Comparison of ENCODE assay signal across 10 mouse cellular contexts in the genomic region with DNA sequence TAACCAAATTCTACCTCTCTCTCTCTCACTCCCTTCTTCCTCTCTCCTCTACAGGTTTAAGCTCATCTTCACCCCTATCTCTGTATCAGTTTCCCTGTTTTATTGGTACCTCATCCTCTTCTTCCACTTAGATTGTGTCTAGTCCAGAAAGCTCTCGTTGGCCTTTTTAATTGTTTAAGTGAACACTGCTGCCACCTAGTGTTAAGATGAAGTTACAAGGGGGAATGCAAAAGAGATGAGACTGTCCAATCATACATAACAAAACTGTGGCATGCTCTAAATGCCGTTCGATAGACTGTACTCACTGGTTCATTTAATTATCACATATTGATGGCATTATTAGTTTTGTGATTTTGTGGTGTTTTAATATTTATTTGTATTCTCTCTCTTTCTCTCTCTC. TPM values are rescaled to one million over a fixed set of nuclear protein-coding genes. Genes with fewer than 3 reads are reported as not detected.
DNase-seq lines count a peak whose midpoint lies in the region; ATAC-seq and TF ChIP-seq lines count a peak whose summit lies in the region.
"Had no signal": no experiment of that assay in that cellular context is flagged by ENCODE, and none has a peak within 500 bp of the region (broad histone marks: within the 10 kb centered on the region; RNA-seq: fewer than 3 reads in every experiment).

No protein-coding gene starts in this region.

- no peak overlapping the region for H3K9ac ChIP-seq in heart, embryonic 11.5 days (ENCODE audit: low read depth, low read length)
- H3K9ac ChIP-seq: lung, embryonic 15.5 days had no signal

- no peak for TF ChIP-seq CTCF in thymus, adult 2 months (IDR thresholded peaks at IDR 0.05; ENCODE audit: borderline replicate concordance, control insufficient read depth, extremely low read depth, insufficient read depth, low read length, poor library complexity)

- H3K27me3 ChIP-seq in heart, embryonic 11.5 days (ENCODE audit: control insufficient read depth, insufficient read depth, low read length), result peaks cover 3% of the 10 kb centered on the region; the same call in 1 of the 2 replicates
- H3K27me3 ChIP-seq in thymus, adult 2 months (ENCODE audit: control insufficient read depth, insufficient read depth, low read length), result no peaks in the 10 kb centered on the region
- H3K27me3 ChIP-seq: lung, embryonic 15.5 days had no signal

- H3K9me3 ChIP-seq in heart, embryonic 11.5 days (replicated peaks; ENCODE audit: control insufficient read depth, low read length), result no peaks in the 10 kb centered on the region
- H3K9me3 ChIP-seq: lung, embryonic 15.5 days had no signal

- no peaks in the 10 kb centered on the region for H3K36me3 ChIP-seq in heart, embryonic 11.5 days (ENCODE audit: control insufficient read depth, insufficient read depth, low read length)
- no peaks in the 10 kb centered on the region for H3K36me3 ChIP-seq in thymus, adult 2 months (ENCODE audit: control insufficient read depth, insufficient read depth, low read length)
- H3K36me3 ChIP-seq: lung, embryonic 15.5 days had no signal

- peak; percentile 45 to 74 for DNase-seq in heart, postnatal 10 days
- peak; percentile 16 for DNase-seq in thymus, adult 2 months
- DNase-seq in thymus, adult 18-20 months, result no peak
- peak; percentile 51 for DNase-seq in c-Kit-positive CD71-negative TER-119-negative erythroid progenitor cells, embryonic 14.5 days (ENCODE audit: low read depth)
- peak; percentile 73 for DNase-seq in mesoderm, embryonic 11.5 days (ENCODE audit: low read depth, low spot score)
- no peak for DNase-seq in urinary bladder, postnatal 36 days (ENCODE audit: low spot score in 2 of 2)
- no peak for DNase-seq in layer of hippocampus, postnatal 36 days

- H3K4me1 ChIP-seq in heart, embryonic 11.5 days (ENCODE audit: control insufficient read depth, insufficient read depth, low read length), result no peaks in the 10 kb centered on the region
- no peaks in the 10 kb centered on the region; the same call in 1 of the 2 replicates for H3K4me1 ChIP-seq in thymus, adult 2 months (replicated peaks; ENCODE audit: control insufficient read depth, insufficient read depth, low read length)

- WGBS in heart, embryonic 11.5 days (ENCODE audit: insufficient replicate concordance), result 37% methylated on average over 3 of the region's 3 CpGs
- WGBS in thymus, adult 2 months, result 27% methylated on average over 3 of the region's 3 CpGs

- H3K27ac ChIP-seq in heart, embryonic 11.5 days (ENCODE audit: low read depth, low read length), result no peak overlapping the region
- no peak overlapping the region for H3K27ac ChIP-seq in thymus, adult 2 months (ENCODE audit: control insufficient read depth, insufficient read depth, low read length)
- H3K27ac ChIP-seq: lung, embryonic 15.5 days had no signal

- TF ChIP-seq POLR2A in thymus, adult 2 months (IDR thresholded peaks at IDR 0.05; ENCODE audit: control insufficient read depth, extremely low read depth, insufficient read depth, low read length, poor library complexity), result no peak

- no peak for ATAC-seq in heart, embryonic 11.5 days (replicated peaks; ENCODE audit: insufficient number of reproducible peaks, low FRiP score, low TSS enrichment)

- intact Hi-C loops in heart, postnatal 10 days (cut with DNase I), result loop anchor here (1.0 to 2.0 kb wide), 3 partner anchors 39 to 315 kb away; no protein-coding TSS in a partner anchor

- no peak overlapping the region for H3K4me2 ChIP-seq in heart, embryonic 11.5 days
- H3K4me2 ChIP-seq: lung, embryonic 15.5 days had no signal

- no peak overlapping the region for H3K4me3 ChIP-seq in heart, embryonic 11.5 days (ENCODE audit: low read depth, low read length)
- H3K4me3 ChIP-seq in thymus, adult 2 months (ENCODE audit: control insufficient read depth, insufficient read depth, low read length), result no peak overlapping the region
- H3K4me3 ChIP-seq: lung, embryonic 15.5 days had no signal

RNA-seq across cellular contexts. Expression of gene 1700016H13Rik, which starts 3.8 kb away (rescaled TPM):
- total RNA-seq in heart, postnatal 10 days (2021), result not detected
- not detected in 2 replicates for polyA plus RNA-seq in heart, embryonic 11.5 days (2014; fragmentation: Nextera tagmentation; extraction: Ambion mirVana)
- polyA plus RNA-seq in thymus, adult 2 months (2012; rRNA removed), result 0.15 TPM in 1 of 2 replicates, not detected in the other
- not detected for total RNA-seq in layer of hippocampus, postnatal 36 days (2021)
- polyA plus RNA-seq: frontal cortex, adult 2 months had no signal

RNA-seq across cellular contexts. Expression of gene Slc10a6, which starts 30.4 kb away (rescaled TPM):
- 1 to 10 TPM; 1.6 to 8.5 TPM for total RNA-seq in heart, postnatal 10 days (2021)
- 0.19 TPM in 1 of 2 replicates, not detected in the other for polyA plus RNA-seq in heart, embryonic 11.5 days (2014; fragmentation: Nextera tagmentation; extraction: Ambion mirVana)
- polyA plus RNA-seq in thymus, adult 2 months (2012; rRNA removed), result 0.17 and 1.6 TPM in 2 replicates
- not detected for total RNA-seq in layer of hippocampus, postnatal 36 days (2021)

RNA-seq across cellular contexts. Expression of gene Aff1, which starts 32.6 kb away (rescaled TPM):
- total RNA-seq in heart, postnatal 10 days (2021), result 10 to 100 TPM; 38.4 to 56.7 TPM
- polyA plus RNA-seq in heart, embryonic 11.5 days (2014; fragmentation: Nextera tagmentation; extraction: Ambion mirVana), result 12.1 and 13.4 TPM in 2 replicates
- polyA plus RNA-seq in thymus, adult 2 months (2012; rRNA removed), result 49.1 and 51.7 TPM in 2 replicates
- 10 to 100 TPM; 14.9 to 18.2 TPM for total RNA-seq in layer of hippocampus, postnatal 36 days (2021)

Comparison
In these comparisons a context has a peak if more than half of its experiments do, and no peak if none do; other contexts are left out.
1. DNase-seq: peak in heart, postnatal 10 days (2 of 2), thymus, adult 2 months (single experiment), c-Kit-positive CD71-negative TER-119-negative erythroid progenitor cells, embryonic 14.5 days (single experiment) and mesoderm, embryonic 11.5 days (single experiment); none in thymus, adult 18-20 months (0 of 2), urinary bladder, postnatal 36 days (0 of 2) and layer of hippocampus, postnatal 36 days (0 of 2).